Mouse (Mus musculus): ENCODE data around the gene Nup210l.

Gene Nup210l

DNA sequence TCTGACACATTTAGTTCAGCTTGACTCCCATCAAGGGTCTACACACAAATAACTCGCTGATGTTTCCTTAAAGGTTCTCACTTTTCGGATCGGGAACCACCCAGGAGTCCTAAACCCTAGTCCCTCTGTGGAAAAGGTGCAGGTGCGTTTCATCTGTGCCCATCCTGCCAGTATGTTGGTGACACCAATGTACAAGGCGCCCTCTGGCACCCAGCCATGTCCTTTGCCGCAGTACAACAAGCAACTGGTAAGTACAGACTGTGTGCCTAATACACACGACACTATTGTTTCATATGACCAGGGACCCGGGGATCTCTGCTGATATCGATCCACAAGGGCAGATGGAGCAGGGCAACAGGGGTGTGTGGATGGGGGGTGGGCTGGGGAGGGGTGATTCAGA, 55.8 kb downstream of the Nup210l start:
- no peak for DNase-seq (ENCODE audit: low spot score)

DNA sequence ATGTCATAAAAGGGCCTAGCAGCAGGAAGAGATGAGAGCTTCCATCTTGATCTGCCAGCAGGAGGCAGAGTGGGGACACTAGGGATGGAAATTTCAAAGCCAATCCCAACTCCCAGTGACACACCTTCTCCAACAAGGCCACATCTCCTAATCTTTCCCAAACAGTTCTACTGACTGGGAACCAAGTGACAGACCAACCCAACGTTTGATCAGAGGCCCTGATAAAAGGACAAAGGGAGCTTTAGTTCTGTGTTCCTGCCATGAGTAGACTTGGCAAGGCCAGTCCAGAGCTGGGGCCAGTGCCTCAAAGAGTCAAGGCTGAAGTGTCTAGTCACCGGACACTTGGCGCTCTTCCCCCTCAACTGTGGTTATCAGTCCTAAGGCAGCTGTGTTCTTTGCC, 57.6 kb downstream of the Nup210l start:
- no peak for DNase-seq (ENCODE audit: low spot score)

DNA sequence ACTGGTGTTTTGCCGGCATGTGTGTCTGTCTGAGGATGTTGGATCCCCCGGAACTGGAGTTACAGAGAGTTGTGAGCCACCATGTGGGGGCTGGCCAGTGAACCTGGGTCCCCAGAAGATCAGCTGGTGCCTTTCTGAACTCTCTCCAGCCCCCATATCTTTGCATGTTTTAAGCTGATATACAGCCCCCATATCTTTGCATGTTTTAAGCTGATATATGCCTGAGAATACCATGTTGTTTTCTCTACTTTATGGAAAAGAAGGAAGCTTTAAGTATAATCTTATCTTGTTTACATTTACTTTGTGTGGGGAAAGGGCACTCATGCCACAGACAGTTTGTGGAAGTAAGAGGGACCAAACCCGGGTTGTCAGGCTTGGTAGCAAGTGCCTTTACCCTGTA, 75.6 kb downstream of the Nup210l start:
- DNase-seq (ENCODE audit: low spot score): no peak

DNA sequence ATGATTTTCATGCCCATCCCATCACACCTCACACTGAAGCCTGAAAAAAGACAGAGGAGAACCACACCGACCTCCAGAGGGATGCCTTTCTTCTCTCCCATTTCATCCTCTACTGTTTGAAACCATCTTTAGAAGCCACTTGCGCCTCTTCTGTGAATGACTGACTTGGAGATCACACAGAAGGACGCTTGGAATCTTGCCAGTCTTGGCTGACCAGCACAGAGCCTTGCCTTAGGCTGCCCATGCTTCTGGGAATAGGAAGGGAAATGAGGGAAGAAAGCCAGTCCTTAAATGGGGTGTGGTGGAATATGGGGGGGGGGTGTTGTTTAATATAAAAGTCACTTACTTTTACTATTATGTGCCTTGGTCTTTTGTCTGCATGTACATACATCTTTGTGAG, 79.6 kb downstream of the Nup210l start:
- DNase-seq (ENCODE audit: low spot score): no peak

DNA sequence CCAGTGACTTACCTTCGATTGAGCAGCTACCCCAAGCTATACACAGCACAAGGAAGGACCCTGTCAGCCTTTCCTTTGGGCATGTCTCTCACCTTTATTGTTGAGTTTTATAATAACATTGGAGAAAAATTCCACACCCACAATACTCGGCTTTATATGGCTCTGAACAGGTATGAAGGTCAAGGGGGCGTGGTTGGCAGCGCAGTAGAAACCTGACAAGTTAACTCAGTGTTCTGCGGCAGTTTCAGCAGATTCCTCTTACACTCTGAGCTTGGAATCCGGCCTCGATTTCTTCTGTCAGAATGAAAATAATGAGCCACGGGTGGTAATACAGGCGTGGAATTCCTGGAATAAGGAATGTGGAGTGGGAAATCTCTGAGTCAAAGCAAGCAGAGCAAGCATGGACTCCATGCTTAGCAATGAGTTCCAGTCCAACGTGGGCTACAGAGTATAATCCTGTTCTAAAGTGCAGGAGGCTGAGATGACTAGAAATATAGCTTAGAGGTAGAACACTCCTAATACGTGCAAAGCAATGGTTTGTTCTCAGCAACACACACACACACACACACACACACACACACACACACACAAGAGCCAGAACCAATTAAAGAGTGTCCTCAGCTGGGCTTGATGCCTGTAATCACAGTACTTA, 87.1 kb downstream of the Nup210l start:
- no peak for DNase-seq (ENCODE audit: low spot score)

DNA sequence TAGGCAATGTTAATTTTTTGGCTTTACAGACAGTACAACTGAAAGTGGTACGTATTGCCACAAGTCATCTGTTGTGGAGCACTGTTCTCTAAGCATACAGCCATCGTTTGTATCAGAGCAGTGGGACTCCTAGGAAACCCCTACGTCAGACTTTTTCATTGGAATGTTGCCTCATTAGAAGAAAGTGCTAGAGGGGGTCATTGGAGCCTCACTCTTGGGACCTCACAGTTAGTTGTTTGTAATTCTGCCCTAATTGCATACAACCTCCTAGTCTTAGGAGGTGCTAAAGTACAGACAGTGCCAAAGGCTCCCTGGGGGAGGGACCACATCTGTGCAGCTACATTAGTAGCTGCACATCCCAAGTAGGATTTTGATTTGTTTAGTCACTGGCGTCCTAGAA, 90.8 kb downstream of the Nup210l start:
- no peak for DNase-seq (ENCODE audit: low spot score)

DNA sequence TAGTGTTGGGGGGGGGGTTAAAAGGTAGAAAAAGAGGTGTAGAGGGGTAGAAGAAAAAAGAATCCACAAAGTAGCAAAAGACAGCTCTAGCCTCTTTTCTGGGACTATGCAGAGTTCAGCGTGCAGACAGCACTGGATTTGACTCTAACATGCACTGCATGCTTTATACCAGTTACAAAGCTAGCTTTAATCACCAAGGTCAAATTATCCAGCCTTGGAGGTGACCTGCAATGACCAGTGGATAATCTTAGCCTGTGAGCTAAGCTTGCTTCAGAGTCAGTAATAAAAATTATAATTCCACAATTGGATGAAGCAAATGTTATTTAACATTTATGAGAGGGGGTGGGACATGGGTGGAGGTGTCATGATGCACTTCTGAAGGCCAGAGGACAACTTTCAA, 91.7 kb downstream of the Nup210l start:
- DNase-seq (ENCODE audit: low spot score): no peak

DNA sequence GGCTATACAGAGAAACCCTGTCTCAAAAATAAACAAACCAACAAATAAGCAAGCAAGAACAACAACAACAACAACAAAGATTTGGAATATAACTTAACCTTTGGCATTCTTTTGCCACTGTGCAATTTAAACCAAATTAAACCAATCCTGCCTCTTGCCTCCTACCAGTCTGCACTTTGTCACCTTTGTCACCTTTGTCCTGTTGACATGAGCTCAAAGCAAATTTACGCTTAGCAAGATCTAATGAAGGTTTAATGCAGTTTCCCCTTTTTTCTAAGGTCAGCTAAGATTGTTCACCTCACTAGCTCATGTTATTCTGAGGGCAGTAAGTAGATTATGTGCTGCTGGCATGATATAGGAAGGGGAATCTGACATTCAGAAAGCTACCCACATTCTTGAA, 93.6 kb downstream of the Nup210l start:
- DNase-seq (ENCODE audit: low spot score): no peak

DNA sequence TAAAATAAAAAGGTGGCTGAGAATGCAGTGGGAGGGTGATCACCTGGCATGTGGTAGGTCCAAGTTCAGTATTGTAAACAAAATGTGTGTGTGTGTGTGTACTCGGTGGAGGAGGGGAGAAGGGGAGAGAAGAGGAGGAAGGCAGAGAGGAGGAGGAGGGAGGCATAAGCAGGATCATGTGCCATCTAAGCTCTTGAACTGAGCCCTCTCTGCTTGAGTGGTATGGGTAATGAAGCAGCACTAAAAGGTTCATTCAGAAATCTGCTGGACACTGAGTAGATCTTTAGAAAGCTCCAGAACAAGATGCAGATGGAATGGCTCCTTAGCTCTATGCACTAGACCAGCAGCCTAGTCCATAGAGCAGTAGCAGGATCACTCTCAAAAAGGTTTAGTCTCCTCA, 99.0 kb downstream of the Nup210l start:
- DNase-seq (ENCODE audit: low spot score): no peak

DNA sequence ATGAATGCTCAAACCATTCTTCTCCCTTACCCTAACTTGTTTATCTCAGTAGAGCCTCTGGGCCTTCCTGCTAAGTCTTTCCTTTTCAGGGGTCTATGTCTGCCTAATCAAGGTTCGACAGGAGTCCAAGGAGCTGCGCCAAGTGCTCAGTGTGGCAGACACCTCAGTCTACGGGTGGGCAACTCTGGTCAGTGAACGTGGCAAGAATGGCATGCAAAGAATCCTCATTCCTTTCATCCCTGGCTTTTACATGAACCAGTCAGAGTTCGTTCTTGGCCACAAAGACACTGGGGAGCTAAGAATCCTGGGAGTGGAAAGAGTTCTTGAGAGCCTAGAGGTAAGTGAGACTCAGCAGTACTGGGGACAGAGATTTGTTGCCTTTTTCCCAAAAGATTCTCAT, 99.7 kb downstream of the Nup210l start:
- DNase-seq (ENCODE audit: low spot score): no peak

DNA sequence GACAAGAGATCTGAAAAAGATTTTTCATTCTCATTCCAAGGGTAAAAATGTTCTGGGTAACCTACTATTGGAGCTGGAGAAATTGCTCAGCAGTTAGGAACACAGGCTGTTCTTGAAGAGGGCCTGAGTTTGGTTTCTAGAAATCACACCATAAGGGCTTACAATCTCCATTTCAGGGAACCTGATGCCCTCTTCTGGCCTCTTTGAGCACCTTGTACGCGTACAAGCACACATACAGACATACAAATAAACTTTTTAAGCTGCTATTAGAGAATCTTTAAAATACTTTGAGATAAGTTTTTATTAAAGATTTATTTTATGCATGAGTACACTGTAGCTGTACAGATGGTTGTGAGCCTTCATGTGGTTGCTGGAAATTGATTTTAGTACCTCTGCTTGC, 100.7 kb downstream of the Nup210l start:
- no peak for DNase-seq (ENCODE audit: low spot score)

DNA sequence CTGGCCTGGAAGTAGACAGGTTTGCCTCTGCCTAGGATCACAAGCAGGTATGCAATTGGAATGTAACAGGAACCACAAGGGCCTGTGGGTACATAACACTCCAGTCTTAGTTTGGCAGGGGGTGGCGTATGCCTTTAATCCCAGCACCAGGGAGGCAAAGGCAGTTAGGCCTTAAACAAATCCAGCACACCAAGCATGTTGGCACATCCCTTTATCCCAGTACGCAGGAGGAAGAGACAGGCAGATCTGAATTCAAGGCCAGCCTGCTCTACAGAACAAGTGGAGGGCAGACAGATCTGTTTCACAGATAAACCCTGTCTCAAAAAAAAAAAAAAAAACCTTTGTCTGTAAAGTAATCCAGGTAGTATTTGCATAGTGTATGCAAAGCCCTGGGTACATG, 104.7 kb downstream of the Nup210l start:
- no peak for DNase-seq (ENCODE audit: low spot score)

DNA sequence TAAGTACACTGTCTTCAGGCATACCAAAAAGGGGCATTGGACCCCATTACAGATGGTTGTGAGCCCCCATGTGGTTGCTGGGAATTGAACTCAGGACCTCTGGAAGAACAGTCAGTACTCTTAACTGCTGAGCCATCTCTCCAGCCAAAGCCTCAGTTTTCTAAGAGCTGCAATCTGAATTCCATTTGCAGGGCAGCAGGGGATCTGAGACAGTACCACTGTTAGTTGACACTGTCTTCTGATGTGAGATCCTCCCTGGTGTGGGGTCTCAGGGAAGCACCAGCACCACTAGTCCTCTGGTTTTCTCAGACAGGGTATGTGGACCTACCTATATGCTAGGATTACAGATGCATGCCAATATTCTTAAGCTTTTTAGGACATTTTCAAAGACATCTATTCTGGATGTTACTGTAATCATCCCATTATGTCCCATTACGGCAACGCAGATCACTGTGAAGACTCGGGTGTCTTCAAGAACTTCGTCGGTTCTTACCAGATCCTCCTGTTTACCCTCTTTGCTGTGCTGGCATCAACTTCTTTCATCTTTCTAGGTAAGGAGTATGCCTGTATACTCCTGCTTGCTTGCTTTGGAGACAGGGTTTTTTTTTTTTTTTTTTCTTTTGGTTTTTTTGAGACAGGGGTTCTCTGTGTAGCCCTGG, 106.1 kb downstream of the Nup210l start:
- no peak for DNase-seq (ENCODE audit: low spot score)

DNA sequence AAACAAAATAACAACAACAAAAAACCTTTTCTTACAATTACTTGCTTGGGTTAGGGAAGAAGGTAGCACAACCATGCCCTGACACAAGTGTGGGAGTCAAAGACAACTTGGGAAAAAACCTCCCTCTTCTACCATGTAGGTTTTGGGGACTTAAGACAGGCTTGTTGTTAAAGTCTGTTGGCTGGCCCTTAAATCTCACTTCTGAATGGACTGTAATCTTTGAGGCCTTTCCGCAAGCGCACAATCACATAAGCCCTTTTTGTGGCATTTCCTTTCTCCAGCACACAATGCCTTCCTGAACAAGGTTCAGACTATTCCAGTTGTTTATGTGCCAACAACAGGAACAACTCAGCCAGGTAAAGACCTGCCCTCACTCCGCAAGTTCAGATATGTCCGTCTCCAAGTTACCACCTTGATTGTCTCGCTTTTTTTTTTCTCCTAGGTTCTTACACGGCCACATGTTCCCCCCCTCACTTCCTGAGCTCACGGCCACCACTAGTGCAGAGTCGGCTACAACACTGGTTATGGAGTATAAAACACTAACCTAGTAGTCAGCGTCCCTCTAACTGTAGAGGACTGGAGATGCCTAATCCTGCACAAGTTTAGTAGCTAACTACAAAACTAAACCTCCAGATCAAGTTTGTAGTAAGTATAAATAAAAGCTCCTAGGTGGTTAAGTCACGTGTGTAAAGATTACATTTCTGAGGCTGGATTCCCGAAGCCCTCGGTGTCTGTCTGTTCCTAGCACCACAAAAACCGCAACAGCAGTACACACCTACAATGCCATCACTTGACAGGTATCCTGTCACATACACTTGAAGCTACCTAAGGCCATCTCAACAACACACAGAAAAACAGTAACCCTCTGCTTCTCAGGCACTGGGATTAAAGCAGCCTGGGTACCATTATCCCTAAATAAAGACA, 107.8 kb downstream of the Nup210l start:
- DNase-seq (ENCODE audit: low spot score): no peak

DNA sequence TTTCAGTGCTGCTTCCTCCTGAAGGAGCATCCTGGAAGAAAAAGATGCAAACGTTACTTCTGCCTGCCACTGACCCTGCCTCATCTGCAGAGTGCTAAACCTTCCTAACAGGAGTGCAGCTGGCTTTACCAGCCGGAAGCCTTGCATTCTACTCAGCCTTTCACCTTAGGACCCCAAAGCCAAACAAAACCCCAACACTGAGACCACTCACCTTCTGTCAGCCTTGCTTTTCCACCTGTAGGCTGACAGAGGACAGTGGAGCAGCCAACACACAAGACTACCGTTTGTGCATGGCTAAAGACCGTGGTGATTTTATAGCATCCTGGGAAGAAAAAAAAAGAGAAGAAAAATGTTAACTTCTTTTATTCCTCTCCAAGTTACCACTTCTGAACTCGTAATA, 108.8 kb downstream of the Nup210l start:
- no peak for DNase-seq (ENCODE audit: low spot score)

DNA sequence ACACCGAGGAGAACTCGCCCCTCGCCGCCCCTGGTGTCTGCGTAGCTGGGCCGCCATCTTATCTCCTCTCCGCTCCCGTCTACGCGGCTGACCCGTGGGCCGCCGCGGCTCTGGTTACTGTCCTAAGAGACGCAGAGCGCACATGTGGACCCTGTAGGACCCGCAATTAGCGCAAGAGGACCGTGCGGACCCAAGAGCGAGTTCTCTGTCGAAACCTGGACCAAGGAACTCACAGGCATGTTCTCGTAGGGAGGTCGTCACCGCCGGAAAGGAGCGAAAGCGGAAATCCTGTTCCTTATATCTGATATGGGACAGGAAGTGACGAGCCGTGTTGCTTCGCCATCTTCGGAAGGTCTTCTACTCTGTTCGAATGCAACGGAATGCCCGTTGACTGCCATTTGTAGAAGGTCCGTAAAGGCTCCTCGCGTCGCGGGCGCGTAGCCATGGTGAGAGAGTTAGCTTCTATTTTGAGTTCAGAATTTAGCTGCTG, 109.5 kb downstream of the Nup210l start, which contains the start of the genes Rps27 and Rab13:
Gene Rps27 (minus strand): TSS at position 275 of the 490 bp plus-strand sequence.
Gene Rab13 (plus strand): TSS at position 319 of the 490 bp plus-strand sequence.
- peak; percentile 83 for DNase-seq (ENCODE audit: low spot score)

DNA sequence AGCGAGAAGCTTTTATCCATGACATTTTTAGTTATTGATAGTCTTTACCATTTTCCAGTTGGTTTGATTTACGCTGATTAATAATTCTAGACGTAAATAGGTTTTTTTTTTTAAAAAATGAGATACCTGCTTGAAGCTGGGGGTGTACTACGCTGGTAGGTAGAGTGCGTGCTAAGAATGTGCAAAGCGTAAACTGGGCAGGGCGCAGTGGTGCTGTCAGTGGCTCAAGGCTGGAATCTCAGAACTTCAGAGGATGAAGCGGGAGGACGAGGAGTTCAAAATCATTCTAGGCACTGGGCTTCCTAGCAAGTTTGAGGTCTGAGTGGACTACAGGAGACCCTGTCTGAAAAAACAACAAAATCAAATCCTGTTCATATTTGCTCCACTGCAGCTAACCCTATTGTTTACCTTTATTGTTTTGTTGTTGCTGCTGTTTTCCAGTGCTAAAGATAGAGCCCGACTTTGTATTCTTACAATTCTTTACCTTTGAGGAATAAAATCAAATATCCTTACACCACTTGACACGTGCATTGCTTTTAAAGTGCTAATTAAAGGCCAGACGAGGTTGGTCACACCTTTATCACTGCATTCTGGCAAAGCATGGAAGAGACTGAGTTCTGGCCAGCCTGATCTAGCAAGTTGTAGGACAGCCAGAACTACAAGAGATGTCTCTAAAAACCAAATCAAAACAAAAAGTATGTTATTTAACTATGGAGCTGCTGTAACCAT, 110.2 kb downstream of the Nup210l start:
- no peak for DNase-seq (ENCODE audit: low spot score)

DNA sequence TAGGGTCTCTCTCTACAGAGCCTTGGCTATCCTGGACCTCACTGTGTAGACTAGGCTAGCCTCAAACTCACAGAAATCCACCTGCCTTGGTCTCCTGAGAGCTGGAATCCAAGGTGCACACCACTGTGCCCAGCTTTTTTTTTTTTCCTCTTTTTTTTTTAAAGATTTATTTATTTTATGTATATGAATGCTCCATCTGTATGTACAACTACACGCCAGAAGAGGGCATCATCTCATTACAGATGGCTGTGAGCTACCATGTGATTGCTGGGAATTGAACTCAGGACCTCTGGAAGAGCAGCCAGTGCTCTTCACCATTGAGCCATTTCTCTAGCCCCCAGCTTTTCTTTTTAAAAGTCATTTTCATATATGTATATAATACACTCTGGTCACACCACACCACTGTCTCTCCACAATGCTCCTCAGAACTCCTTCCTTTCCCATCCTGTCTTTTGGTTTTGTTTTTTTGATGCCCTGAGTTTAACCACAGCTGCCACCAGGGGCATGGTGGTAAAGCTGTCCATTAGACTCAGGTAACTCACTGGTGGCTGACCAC, 112.0 kb downstream of the Nup210l start:
- no peak for DNase-seq (ENCODE audit: low spot score)

DNA sequence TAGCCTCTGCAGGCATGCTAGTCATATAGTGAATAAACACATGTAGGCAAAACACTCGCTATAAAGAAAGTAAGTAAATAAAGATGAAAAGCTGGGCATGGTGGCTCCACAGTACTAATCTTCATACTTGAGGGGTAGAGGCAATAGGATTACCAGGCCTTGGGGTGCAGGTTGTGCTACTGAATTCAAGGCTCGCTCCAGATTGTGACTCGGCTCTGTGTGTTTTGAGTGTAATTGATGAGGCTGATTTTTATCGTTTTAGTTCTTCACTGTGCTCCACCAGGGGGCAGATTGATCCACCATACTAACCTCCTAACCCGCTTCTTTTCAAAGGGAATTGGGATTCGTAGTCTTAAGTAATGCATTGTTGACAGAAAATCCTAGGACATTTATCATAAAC, 116.2 kb downstream of the Nup210l start:
- no peak for DNase-seq (ENCODE audit: low spot score)

DNA sequence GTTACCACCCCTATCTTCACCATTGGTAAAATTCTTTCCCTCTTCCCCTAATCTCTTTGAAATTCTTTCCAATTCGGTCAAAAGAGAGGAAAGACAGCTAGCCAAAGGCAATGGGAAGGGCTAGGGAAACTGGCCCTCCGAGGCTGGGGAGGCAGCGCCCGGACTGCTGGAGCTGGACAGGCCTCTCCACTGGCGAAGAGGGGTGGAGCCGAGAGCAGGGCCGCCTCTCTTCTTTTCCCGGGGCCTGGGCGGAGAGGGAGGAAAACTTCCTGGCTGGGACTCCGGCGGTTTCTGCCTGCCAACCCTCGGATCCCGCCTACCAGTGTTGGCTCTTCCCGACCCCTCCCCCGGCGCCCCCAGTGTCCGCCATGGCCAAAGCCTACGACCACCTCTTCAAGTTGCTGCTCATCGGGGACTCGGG, 116.6 kb downstream of the Nup210l start:
- peak; percentile 83 for DNase-seq (ENCODE audit: low spot score)

DNA sequence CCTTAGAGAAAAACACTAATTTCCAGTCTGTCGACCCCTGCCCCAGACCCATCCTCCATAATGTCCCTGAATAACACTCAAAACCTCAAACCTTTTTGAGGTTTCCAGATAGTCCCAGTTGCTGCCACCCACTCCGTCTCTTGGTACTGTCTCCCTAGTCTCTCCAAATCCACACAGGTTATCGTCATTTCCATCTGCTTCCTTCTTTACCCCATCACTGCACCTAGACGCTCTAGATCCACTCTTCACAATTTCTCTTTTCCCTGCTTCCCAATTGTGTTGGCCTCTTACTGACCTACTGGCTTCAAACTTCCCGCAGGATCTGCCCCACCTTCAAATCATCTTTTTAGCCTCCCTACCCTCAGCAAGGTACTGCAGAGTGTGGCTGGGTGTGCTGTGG, 117.2 kb downstream of the Nup210l start:
- DNase-seq (ENCODE audit: low spot score): no peak

DNA sequence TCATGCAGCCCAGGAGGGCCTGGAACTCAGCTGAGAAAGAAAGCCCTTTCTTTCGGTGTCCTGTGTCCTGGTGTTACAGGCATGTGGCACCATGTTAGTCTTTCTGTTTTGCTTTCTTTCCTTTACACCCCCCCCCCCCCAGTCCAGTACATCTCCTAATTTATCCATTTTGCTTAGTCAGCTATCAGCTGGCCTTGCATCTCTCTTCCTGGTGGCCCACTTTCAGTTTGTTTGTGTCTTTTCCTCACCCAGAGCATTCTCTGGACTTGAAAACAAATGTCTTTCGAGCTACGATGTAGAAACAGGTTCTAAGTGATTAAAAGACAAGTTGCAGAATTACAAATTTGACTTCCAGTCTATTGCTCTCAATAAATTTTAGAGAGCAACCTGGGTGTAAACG, 118.5 kb downstream of the Nup210l start:
- no peak for DNase-seq (ENCODE audit: low spot score)

Data from ovary, postnatal 36 days (tissue).